Mouse (Mus musculus): ENCODE measurements at regions not wholly inside any gene's neighbourhood (a gene's known extent, or its start where the extent isn't known, plus 50 kb on each side); places are given as distances from the start of the nearest gene placed in this dataset.
"Not testable (repeated sequence)": the region's sequence is repeated elsewhere in the genome, so short reads cannot be mapped to it uniquely, and the experiment has no call there.

- intact Hi-C loops (cut with DNase I), result no loop called here
- DNase-seq, result no peak
Observed at GRCm38 (mm10) chr17:13547657-13548360, 193.4 kb downstream of the Tcp10c start.

GRCm38 (mm10) chr17:13549975-13550895 lies 195.9 kb downstream of the Tcp10c start:
- DNase-seq, result no peak
- intact Hi-C loops (cut with DNase I), result no loop called here

GRCm38 (mm10) chr17:13550896-13551267 lies 196.5 kb downstream of the Tcp10c start:
- DNase-seq; intact Hi-C loops (cut with DNase I): not testable (repeated sequence)

- DNase-seq; intact Hi-C loops (cut with DNase I): not testable (repeated sequence)
Observed at GRCm38 (mm10) chr17:13551693-13552404, 197.5 kb downstream of the Tcp10c start.

GRCm38 (mm10) chr17:13552840-13553239 lies 198.5 kb downstream of the Tcp10c start:
- DNase-seq; intact Hi-C loops (cut with DNase I): not testable (repeated sequence)

- intact Hi-C loops (cut with DNase I), result not testable (repeated sequence)
- DNase-seq, result peak in 1 of 2 experiments; percentile 52
Observed at GRCm38 (mm10) chr17:13555311-13556059, 201.1 kb downstream of the Tcp10c start.

- intact Hi-C loops (cut with DNase I); DNase-seq: not testable (repeated sequence)
Observed at GRCm38 (mm10) chr17:13556060-13556660, 201.8 kb downstream of the Tcp10c start.

GRCm38 (mm10) chr17:13558863-13559262 lies 201.5 kb upstream of the Afdn start:
- no peak for DNase-seq
- intact Hi-C loops (cut with DNase I), result no loop called here

GRCm38 (mm10) chr17:13561342-13561741 lies 199.0 kb upstream of the Afdn start:
- intact Hi-C loops (cut with DNase I), result no loop called here
- no peak for DNase-seq

- intact Hi-C loops (cut with DNase I), result no loop called here
- DNase-seq, result no peak
Observed at GRCm38 (mm10) chr17:13562974-13563373, 197.4 kb upstream of the Afdn start.

GRCm38 (mm10) chr17:13564800-13565199 lies 195.5 kb upstream of the Afdn start:
- no peak for DNase-seq
- intact Hi-C loops (cut with DNase I), result no loop called here

GRCm38 (mm10) chr17:13566680-13567079 lies 193.7 kb upstream of the Afdn start:
- DNase-seq, result no peak
- intact Hi-C loops (cut with DNase I), result no loop called here

- DNase-seq, result no peak
- intact Hi-C loops (cut with DNase I), result no loop called here
Observed at GRCm38 (mm10) chr17:13567183-13567582, 193.2 kb upstream of the Afdn start.

GRCm38 (mm10) chr17:13570796-13571195 lies 189.5 kb upstream of the Afdn start:
- intact Hi-C loops (cut with DNase I), result no loop called here
- DNase-seq, result no peak

- DNase-seq, result no peak
- intact Hi-C loops (cut with DNase I), result no loop called here
Observed at GRCm38 (mm10) chr17:13572204-13572833, 188.0 kb upstream of the Afdn start.

GRCm38 (mm10) chr17:13573036-13573435 lies 187.3 kb upstream of the Afdn start:
- DNase-seq, result no peak
- intact Hi-C loops (cut with DNase I), result no loop called here

- intact Hi-C loops (cut with DNase I), result no loop called here
Observed at GRCm38 (mm10) chr17:13574122-13574521, 186.2 kb upstream of the Afdn start.

GRCm38 (mm10) chr17:13574682-13575444 lies 185.5 kb upstream of the Afdn start:
- intact Hi-C loops (cut with DNase I), result no loop called here
- DNase-seq, result no peak

More at GRCm38 (mm10) chr17:13574122-13574521, 186.2 kb upstream of the Afdn start:
- no peak for DNase-seq

GRCm38 (mm10) chr17:13577798-13578197 lies 182.5 kb upstream of the Afdn start:
- DNase-seq, result no peak
- intact Hi-C loops (cut with DNase I), result no loop called here

Measured in gastrocnemius, postnatal 36 days (tissue).